Mouse (Mus musculus) myocyte (in vitro differentiated cells): ENCODE results near the gene Rbm47. TPM values are rescaled to one million over a fixed set of nuclear protein-coding genes. Genes with fewer than 3 reads are reported as not detected.

Source experiments
- H3K27me3 ChIP-seq: one replicate; pipeline ENCODE4 v1.6.1; 2011; ENCODE audit not compliant: control insufficient read depth, insufficient read depth, insufficient read length
- H3K36me3 ChIP-seq: one replicate; pipeline ENCODE4 v1.6.1; 2011; ENCODE audit not compliant: control insufficient read depth, insufficient read depth
- H3K4me2 ChIP-seq: one replicate; pipeline ENCODE4 v1.6.1; 2011; ENCODE audit warnings: low read depth, control low read depth
- H3K4me3 ChIP-seq: one replicate; pipeline ENCODE4 v1.5.1; 2011; ENCODE audit warnings: mild to moderate bottlenecking, control low read depth, moderate library complexity
- H3K79me2 ChIP-seq: one replicate; pipeline ENCODE4 v1.6.1; 2011; ENCODE audit not compliant: control insufficient read depth, insufficient read depth
- H3ac ChIP-seq: one replicate; pipeline ENCODE4 v1.6.1; 2011; ENCODE audit not compliant: control insufficient read depth, insufficient read length
- CEBPB ChIP-seq: IDR thresholded peaks from 2 replicates; pipeline ENCODE4 v1.6.1; 2011; ENCODE audit warnings: mild to moderate bottlenecking, moderate library complexity; ENCODE audit not compliant: poor library complexity, insufficient read depth, severe bottlenecking
- E2F4 ChIP-seq: IDR thresholded peaks from one replicate; pipeline ENCODE4 v1.6.1; 2011; ENCODE audit warnings: mild to moderate bottlenecking, control low read depth, moderate library complexity; ENCODE audit not compliant: insufficient read depth
- MAX ChIP-seq: IDR thresholded peaks from one replicate; pipeline ENCODE4 v1.6.1; 2011; ENCODE audit warnings: low read depth, mild to moderate bottlenecking, control low read depth
- MYOD1 ChIP-seq, 3 experiments: IDR thresholded peaks; one replicate each; pipeline ENCODE4 v1.6.1; 2011; ENCODE audit warnings: control low read depth in 2 of 3, low read depth in 2 of 3, mild to moderate bottlenecking in 2 of 3, moderate library complexity in 1 of 3; ENCODE audit not compliant: insufficient read length in 2 of 3, control insufficient read depth in 1 of 3
- MYOG ChIP-seq, 3 experiments: IDR thresholded peaks; one replicate each; pipeline ENCODE4 v1.6.1; 2011; ENCODE audit warnings: control low read depth in 2 of 3, low read depth in 2 of 3, mild to moderate bottlenecking in 2 of 3; ENCODE audit not compliant: insufficient read length in 2 of 3, control insufficient read depth in 1 of 3, insufficient read depth in 1 of 3
- POLR2A ChIP-seq: IDR thresholded peaks from one replicate; pipeline ENCODE4 v1.6.1; 2011; ENCODE audit warnings: low read depth, mild to moderate bottlenecking, control low read depth, moderate library complexity; ENCODE audit not compliant: insufficient read length
- POLR2AphosphoS2 ChIP-seq: IDR thresholded peaks from one replicate; pipeline ENCODE4 v1.6.1; 2011; ENCODE audit warnings: low read depth, control low read depth; ENCODE audit not compliant: insufficient read length
- REST ChIP-seq: IDR thresholded peaks from one replicate; pipeline ENCODE4 v1.6.1; 2011; ENCODE audit warnings: mild to moderate bottlenecking, control low read depth, moderate library complexity; ENCODE audit not compliant: insufficient read depth, insufficient read length
- SRF ChIP-seq: IDR thresholded peaks from one replicate; pipeline ENCODE4 v1.6.1; 2011; ENCODE audit warnings: low read depth; ENCODE audit not compliant: control insufficient read depth, insufficient read length
- TCF12 ChIP-seq: IDR thresholded peaks from one replicate; pipeline ENCODE4 v1.6.1; 2011; ENCODE audit warnings: mild to moderate bottlenecking, control low read depth; ENCODE audit not compliant: poor library complexity, insufficient read depth, severe bottlenecking
- TCF3 ChIP-seq: IDR thresholded peaks from one replicate; pipeline ENCODE4 v1.6.1; 2011; ENCODE audit warnings: low read depth, control low read depth; ENCODE audit not compliant: insufficient read length
- USF1 ChIP-seq: IDR thresholded peaks from one replicate; pipeline ENCODE4 v1.6.1; 2011; ENCODE audit warnings: low read depth, mild to moderate bottlenecking, control low read depth, moderate library complexity
- polyA plus RNA-seq: library from polyadenylated mRNA; unstranded; fragments of >200 nt; fragmentation: generic; extraction: Trizol; gene quantifications from one replicate; pipeline ENCODE4 v1.2.1, GENCODE M21; 2012; ENCODE audit warnings: missing spikeins

The Rbm47 gene
- polyA plus RNA-seq, 1 experiment = 0.10 TPM

DNA sequence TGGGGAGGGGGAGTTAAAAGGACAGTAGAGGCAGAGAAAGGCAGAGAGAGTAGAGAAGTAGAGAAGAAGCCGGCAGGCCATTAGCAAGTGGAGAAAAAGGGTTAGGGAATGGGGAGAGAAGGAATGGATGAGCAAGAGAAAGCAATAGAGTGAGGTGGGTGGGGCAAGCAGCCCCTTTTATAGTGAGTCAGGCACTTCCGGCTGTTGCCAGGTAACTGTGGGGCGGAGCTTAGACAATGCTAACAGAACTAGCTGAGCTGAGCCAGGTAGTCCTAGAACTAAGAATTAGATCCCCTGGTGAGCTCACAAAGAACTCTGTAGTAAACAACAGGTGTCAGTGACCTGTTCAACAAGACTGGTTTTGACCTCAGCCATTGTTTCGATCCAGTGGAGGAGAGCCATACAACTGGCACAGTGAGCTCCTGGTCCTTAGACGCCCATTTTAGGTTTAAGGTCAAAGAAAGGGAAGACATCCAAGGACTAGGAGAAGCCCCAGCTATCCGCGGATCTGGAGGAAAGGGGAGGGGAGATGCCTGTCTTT is 41.5 kb upstream of the Rbm47 start:
- Histone ChIP-seq H3K27me3 (no peaks in the 10 kb centered on the region), H3K79me2 (no peaks in the 10 kb centered on the region), H3K36me3 (no peaks in the 10 kb centered on the region), H3K4me3 (no peak overlapping the region), H3ac (no peak overlapping the region), H3K4me2 (no peak overlapping the region)
- TF ChIP-seq MAX (no peak), POLR2A (no peak), TCF12 (no peak), E2F4 (no peak), MYOG (IDR thresholded peaks at IDR 0.05; ENCODE audit: control insufficient read depth in 1 of 3, insufficient read depth in 1 of 3, insufficient read length in 2 of 3, low read depth in 2 of 3) (no peak), TCF3 (no peak), POLR2AphosphoS2 (no peak), SRF (no peak), CEBPB (no peak), MYOD1 (IDR thresholded peaks at IDR 0.05; ENCODE audit: control insufficient read depth in 1 of 3, insufficient read length in 2 of 3, low read depth in 2 of 3) (no peak), REST (no peak), USF1 (no peak)

DNA sequence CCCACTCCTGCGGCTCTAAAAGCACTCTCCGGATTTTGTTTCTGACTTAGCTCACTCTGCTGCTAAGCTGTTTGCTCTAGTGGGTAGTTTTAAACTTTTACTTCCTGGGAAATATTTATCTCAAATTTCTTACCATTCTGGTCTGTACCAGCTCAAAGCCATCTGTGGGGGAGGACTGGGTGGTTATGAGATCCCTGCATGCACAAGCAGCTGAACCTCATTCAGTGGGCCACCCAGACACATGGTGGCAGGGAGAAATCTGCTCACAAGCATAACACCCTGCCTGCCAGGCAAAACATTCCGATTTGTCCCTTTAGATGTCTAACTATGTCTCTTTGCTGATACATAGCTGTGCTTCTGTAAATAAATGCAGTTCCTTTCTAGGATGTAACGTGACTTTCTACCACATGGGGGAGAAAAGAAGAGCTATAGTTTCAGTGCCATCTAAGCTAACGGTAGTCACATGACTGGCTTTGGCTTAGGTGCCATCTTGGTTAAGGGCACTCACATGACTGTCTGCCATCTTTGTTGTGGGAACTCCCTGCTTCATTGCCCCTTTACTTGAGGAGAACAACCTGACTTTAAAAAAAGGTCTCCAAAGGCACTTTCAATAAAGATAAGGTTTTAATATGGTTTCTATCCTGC is 36.7 kb upstream of the Rbm47 start:
- Histone ChIP-seq H3K36me3 (no peaks in the 10 kb centered on the region), H3K4me3 (no peak overlapping the region), H3K27me3 (no peaks in the 10 kb centered on the region), H3K4me2 (no peak overlapping the region), H3ac (no peak overlapping the region), H3K79me2 (no peaks in the 10 kb centered on the region)
- TF ChIP-seq POLR2A = no peak
- peak; percentile 88 for TF ChIP-seq USF1

DNA sequence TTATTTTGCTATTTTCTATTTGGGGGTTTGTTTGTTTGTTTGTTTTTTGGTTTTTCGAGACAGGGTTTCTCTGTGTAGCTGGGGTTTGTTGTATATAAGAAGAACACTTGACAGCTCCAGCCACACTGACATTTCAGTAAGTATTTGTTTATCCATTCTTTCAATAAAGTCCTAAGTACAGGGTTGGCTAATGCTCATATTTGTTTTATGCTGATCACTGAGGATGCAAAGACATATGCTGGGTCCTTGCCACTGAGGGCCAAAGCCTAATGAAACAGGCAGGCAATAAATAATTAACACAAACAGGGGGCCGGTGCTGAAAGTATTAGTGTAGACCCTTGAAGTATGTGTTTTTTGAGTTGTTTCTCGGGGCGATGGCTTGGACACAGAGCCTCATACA is 32.0 kb upstream of the Rbm47 start:
- Histone ChIP-seq H3K27me3 (no peaks in the 10 kb centered on the region), H3ac (no peak overlapping the region), H3K4me3 (no peak overlapping the region), H3K36me3 (no peaks in the 10 kb centered on the region), H3K4me2 (no peak overlapping the region), H3K79me2 (no peaks in the 10 kb centered on the region)
- TF ChIP-seq TCF12 = no peak
- no peak for TF ChIP-seq POLR2A
- TF ChIP-seq MYOG (IDR thresholded peaks at IDR 0.05; ENCODE audit: control insufficient read depth in 1 of 3, insufficient read depth in 1 of 3, insufficient read length in 2 of 3, low read depth in 2 of 3) = no peak
- no peak for TF ChIP-seq MAX
- no peak for TF ChIP-seq MYOD1 (IDR thresholded peaks at IDR 0.05; ENCODE audit: control insufficient read depth in 1 of 3, insufficient read length in 2 of 3, low read depth in 2 of 3)
- TF ChIP-seq E2F4 = no peak
- no peak for TF ChIP-seq SRF
- TF ChIP-seq USF1 = no peak
- TF ChIP-seq REST = no peak
- TF ChIP-seq TCF3 = no peak
- TF ChIP-seq POLR2AphosphoS2 = no peak
- TF ChIP-seq CEBPB = no peak

DNA sequence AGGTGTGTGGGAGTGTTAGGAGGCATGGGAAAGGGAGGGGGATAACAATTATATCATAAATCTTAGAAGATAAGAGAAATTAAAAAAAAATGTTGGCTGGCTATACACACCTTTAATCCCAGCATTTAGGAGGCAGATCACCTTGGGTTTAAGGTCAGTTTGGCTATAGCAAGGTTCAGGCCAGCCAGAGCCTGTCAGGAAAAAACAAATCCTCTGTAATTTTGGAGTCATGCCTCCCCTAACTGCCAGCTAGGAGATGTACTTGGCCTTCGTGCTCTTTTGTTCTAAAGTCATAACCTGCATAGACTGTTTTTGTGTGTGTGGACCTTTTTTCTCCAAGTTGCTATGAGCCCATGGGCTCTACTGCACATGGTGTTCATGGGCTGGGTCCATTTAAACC is 30.5 kb upstream of the Rbm47 start:
- Histone ChIP-seq H3K27me3 (no peaks in the 10 kb centered on the region), H3K36me3 (no peaks in the 10 kb centered on the region), H3K79me2 (no peaks in the 10 kb centered on the region), H3K4me3 (no peak overlapping the region), H3ac (no peak overlapping the region), H3K4me2 (no peak overlapping the region)
- TF ChIP-seq POLR2AphosphoS2 (no peak), POLR2A (no peak), MYOD1 (IDR thresholded peaks at IDR 0.05; ENCODE audit: control insufficient read depth in 1 of 3, insufficient read length in 2 of 3, low read depth in 2 of 3) (no peak), SRF (no peak), CEBPB (no peak), REST (no peak), TCF3 (no peak), MAX (no peak), E2F4 (no peak), USF1 (no peak), MYOG (IDR thresholded peaks at IDR 0.05; ENCODE audit: control insufficient read depth in 1 of 3, insufficient read depth in 1 of 3, insufficient read length in 2 of 3, low read depth in 2 of 3) (no peak), TCF12 (no peak)
